Mouse (Mus musculus): ENCODE results near the gene Lrrc2. TPM values are rescaled to one million over a fixed set of nuclear protein-coding genes. Genes with fewer than 3 reads are reported as not detected.
A peak's percentile ranks its signal among the peaks of the same experiment; 100 is the strongest.

Gene Lrrc2
- polyA plus RNA-seq, 1 experiment: 0.15 TPM

DNA sequence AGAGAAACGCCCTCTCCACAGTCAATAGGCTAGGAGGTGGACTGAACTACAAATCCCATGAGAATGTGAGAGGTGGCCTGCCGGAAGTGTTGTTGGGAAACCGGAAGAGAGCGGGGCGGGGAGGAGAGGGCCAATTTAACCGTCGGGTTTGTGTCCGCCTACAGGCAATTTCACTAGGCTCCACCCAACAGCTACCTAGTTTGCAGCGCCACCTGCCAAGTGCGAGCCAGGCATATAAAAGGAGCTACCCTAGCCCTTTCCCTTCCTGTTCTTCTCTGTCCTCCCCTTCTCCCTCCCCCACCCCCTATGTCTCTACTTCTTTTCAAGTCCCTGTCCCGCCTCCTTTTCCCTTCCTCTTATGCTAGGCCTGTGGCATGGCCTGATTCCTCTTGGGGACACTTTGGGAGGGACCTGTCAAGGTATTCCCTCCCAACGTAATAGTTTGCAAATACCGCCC is 43.4 kb downstream of the Lrrc2 start:
- TF ChIP-seq CTCF (IDR thresholded peaks at IDR 0.05; ENCODE audit: low read depth, low read length): peak; percentile 23; the same call in 1 of the 2 replicates
- TF ChIP-seq POLR2A (IDR thresholded peaks at IDR 0.05; ENCODE audit: borderline replicate concordance, low read depth, low read length): no peak
- H3K4me3 ChIP-seq (ENCODE audit: insufficient read depth, low read length): peak overlapping the region; percentile 40
- H3K27ac ChIP-seq (ENCODE audit: insufficient read depth, low read depth, low read length): 0 out of 2 replicates have a peak overlapping the region, but pooled peaks have one; percentile 39
- peaks cover 17% of the 10 kb centered on the region for H3K4me1 ChIP-seq (ENCODE audit: control insufficient read depth, insufficient read depth, low read length)

- Histone ChIP-seq H3K27ac (ENCODE audit: insufficient read depth, low read depth, low read length) (no peak overlapping the region), H3K4me3 (ENCODE audit: insufficient read depth, low read length) (no peak overlapping the region), H3K4me1 (ENCODE audit: control insufficient read depth, insufficient read depth, low read length) (peaks cover 17% of the 10 kb centered on the region)
- TF ChIP-seq POLR2A (IDR thresholded peaks at IDR 0.05; ENCODE audit: borderline replicate concordance, low read depth, low read length) (no peak), CTCF (IDR thresholded peaks at IDR 0.05; ENCODE audit: low read depth, low read length) (peak; percentile 98)
Measured at GRCm38 (mm10) chr9:110997245-110997644, 45.9 kb downstream of the Lrrc2 start.

- TF ChIP-seq POLR2A (IDR thresholded peaks at IDR 0.05; ENCODE audit: borderline replicate concordance, low read depth, low read length) (no peak), CTCF (IDR thresholded peaks at IDR 0.05; ENCODE audit: low read depth, low read length) (no peak)
- Histone ChIP-seq H3K4me1 (ENCODE audit: control insufficient read depth, insufficient read depth, low read length) (peaks cover 17% of the 10 kb centered on the region), H3K27ac (ENCODE audit: insufficient read depth, low read depth, low read length) (peak overlapping the region; percentile 21; the same call in 1 of the 2 replicates), H3K4me3 (ENCODE audit: insufficient read depth, low read length) (no peak overlapping the region)
Measured at GRCm38 (mm10) chr9:110999056-110999455, 47.7 kb downstream of the Lrrc2 start.

DNA sequence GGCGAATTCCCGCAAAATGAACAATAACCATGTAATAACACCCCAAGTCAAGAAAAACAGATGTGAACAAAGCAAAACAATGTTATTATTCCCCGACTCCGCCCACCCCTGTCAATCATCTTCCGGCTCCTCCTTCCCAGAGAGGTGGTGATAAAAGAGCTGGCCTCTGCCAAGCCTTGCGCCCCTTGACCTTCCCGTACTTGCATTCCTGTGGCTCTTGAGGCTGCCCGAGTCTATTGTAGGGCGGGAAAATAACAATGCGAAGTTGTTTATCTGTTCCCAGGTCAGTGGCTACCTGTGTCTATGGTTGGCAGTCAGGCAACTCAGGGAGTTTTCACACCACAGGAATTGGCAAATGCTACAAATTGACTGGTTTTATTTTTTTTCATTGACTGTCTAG is 48.5 kb downstream of the Lrrc2 start:
- Histone ChIP-seq H3K4me1 (ENCODE audit: control insufficient read depth, insufficient read depth, low read length) (peaks cover 17% of the 10 kb centered on the region), H3K4me3 (ENCODE audit: insufficient read depth, low read length) (no peak overlapping the region), H3K27ac (ENCODE audit: insufficient read depth, low read depth, low read length) (no peak overlapping the region)
- TF ChIP-seq POLR2A (IDR thresholded peaks at IDR 0.05; ENCODE audit: borderline replicate concordance, low read depth, low read length): no peak
- TF ChIP-seq CTCF (IDR thresholded peaks at IDR 0.05; ENCODE audit: low read depth, low read length): no peak

- Histone ChIP-seq H3K4me1 (ENCODE audit: control insufficient read depth, insufficient read depth, low read length) (peaks cover 17% of the 10 kb centered on the region), H3K27ac (ENCODE audit: insufficient read depth, low read depth, low read length) (no peak overlapping the region)
- TF ChIP-seq POLR2A (IDR thresholded peaks at IDR 0.05; ENCODE audit: borderline replicate concordance, low read depth, low read length): no peak
Measured at GRCm38 (mm10) chr9:111001621-111002020, 50.3 kb downstream of the Lrrc2 start.

DNA sequence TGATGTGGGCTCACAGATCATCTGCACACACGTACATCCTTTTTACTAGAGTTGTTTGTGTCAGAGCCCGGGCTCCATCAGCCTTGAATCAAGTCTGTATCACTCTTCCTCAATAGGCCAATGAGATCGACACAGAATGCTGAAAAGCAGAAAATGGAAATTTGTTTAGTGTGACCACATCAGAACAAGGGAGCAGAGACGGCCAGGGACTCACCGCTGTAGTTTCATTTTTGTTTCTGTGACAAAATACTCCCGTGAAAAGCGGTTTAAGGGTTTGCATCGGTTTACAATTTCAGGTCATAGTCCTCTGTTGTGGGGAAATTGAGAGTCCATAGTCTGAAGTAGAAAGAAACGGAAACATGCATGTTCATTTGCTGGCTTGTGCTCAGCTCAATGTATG is 51.9 kb downstream of the Lrrc2 start:
- TF ChIP-seq POLR2A (IDR thresholded peaks at IDR 0.05; ENCODE audit: borderline replicate concordance, low read depth, low read length) (no peak), CTCF (IDR thresholded peaks at IDR 0.05; ENCODE audit: low read depth, low read length) (no peak)
- H3K4me1 ChIP-seq (ENCODE audit: control insufficient read depth, insufficient read depth, low read length): peaks cover 13% of the 10 kb centered on the region
- no peak overlapping the region for H3K4me3 ChIP-seq (ENCODE audit: insufficient read depth, low read length)
- no peak overlapping the region for H3K27ac ChIP-seq (ENCODE audit: insufficient read depth, low read depth, low read length)

More at GRCm38 (mm10) chr9:111001621-111002020, 50.3 kb downstream of the Lrrc2 start:
- H3K4me3 ChIP-seq (ENCODE audit: insufficient read depth, low read length): no peak overlapping the region

- no peak overlapping the region for H3K27ac ChIP-seq (ENCODE audit: insufficient read depth, low read depth, low read length)
- TF ChIP-seq POLR2A (IDR thresholded peaks at IDR 0.05; ENCODE audit: borderline replicate concordance, low read depth, low read length) (no peak), CTCF (IDR thresholded peaks at IDR 0.05; ENCODE audit: low read depth, low read length) (no peak)
- H3K4me3 ChIP-seq (ENCODE audit: insufficient read depth, low read length): no peak overlapping the region
- no peaks in the 10 kb centered on the region for H3K4me1 ChIP-seq (ENCODE audit: control insufficient read depth, insufficient read depth, low read length)
Measured at GRCm38 (mm10) chr9:111006544-111006943, 55.2 kb downstream of the Lrrc2 start.

DNA sequence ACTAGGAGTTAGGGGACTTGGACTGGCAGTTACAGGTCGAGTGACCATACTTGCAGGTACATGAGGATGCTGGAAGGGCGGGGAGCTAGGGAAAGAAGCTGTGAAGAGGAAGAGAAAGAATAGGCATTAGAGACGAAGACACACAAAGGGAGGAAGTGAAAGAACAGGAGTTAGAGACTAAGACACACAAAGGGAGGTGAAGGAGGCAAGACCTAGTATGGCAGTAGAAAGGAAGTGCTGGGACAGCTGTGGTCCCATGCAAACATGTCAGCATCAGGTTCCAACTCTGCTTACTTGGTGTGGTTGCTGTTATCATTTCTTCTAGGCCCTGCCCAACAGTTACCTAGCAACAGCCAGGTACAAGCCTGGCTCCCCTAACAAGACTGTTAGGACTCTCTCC is 58.4 kb downstream of the Lrrc2 start:
- no peak for TF ChIP-seq CTCF (IDR thresholded peaks at IDR 0.05; ENCODE audit: low read depth, low read length)
- TF ChIP-seq POLR2A (IDR thresholded peaks at IDR 0.05; ENCODE audit: borderline replicate concordance, low read depth, low read length): no peak
- Histone ChIP-seq H3K4me3 (ENCODE audit: insufficient read depth, low read length) (no peak overlapping the region), H3K27ac (ENCODE audit: insufficient read depth, low read depth, low read length) (no peak overlapping the region), H3K4me1 (ENCODE audit: control insufficient read depth, insufficient read depth, low read length) (no peaks in the 10 kb centered on the region)

- TF ChIP-seq CTCF (IDR thresholded peaks at IDR 0.05; ENCODE audit: low read depth, low read length) (no peak), POLR2A (IDR thresholded peaks at IDR 0.05; ENCODE audit: borderline replicate concordance, low read depth, low read length) (no peak)
- Histone ChIP-seq H3K4me1 (ENCODE audit: control insufficient read depth, insufficient read depth, low read length) (no peaks in the 10 kb centered on the region), H3K27ac (ENCODE audit: insufficient read depth, low read depth, low read length) (no peak overlapping the region)
Measured at GRCm38 (mm10) chr9:111011550-111011949, 60.2 kb downstream of the Lrrc2 start.

DNA sequence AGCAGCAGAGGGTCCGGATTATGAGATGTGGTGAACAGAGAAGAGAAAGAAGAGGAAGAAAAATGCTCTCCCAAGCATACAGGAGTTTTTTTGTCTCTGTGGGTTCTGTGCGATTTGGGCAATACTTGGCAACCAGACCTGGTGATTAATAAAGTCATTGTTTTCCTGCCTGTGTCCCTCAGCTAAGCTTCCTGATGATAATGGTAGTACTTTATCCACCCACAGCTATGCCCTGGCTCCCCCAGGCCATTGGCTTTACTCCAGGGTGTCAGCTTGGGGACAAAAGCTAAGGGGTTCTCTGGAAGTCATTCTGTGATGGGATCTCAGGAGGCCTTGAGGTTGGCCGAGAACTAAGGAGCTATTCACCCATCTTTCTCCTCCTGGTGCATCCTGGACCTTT is 60.7 kb downstream of the Lrrc2 start:
- H3K4me3 ChIP-seq (ENCODE audit: insufficient read depth, low read length): no peak overlapping the region
- H3K27ac ChIP-seq (ENCODE audit: insufficient read depth, low read depth, low read length): no peak overlapping the region
- H3K4me1 ChIP-seq (ENCODE audit: control insufficient read depth, insufficient read depth, low read length): no peaks in the 10 kb centered on the region
- TF ChIP-seq POLR2A (IDR thresholded peaks at IDR 0.05; ENCODE audit: borderline replicate concordance, low read depth, low read length): no peak
- no peak for TF ChIP-seq CTCF (IDR thresholded peaks at IDR 0.05; ENCODE audit: low read depth, low read length)

More at GRCm38 (mm10) chr9:111011550-111011949, 60.2 kb downstream of the Lrrc2 start:
- no peak overlapping the region for H3K4me3 ChIP-seq (ENCODE audit: insufficient read depth, low read length)

DNA sequence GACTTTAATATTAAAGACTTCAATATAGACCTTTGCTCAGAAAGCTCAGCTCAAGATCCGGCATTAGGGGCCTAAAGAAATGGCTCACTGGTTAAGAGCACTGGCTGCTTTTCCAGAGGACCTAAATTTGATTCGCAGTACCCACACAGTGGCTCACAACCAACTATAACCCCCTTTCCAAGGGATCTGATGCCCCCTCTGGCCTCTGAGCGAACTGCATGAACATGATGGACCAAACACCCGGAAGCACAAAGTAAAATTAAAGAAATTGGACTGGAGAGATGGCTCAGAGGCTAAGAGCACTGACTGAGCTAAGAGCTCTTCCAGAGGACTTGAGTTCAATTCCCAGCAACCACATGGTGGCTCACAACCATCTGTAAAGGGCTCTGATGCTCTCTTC is 64.3 kb downstream of the Lrrc2 start:
- Histone ChIP-seq H3K27ac (ENCODE audit: insufficient read depth, low read depth, low read length) (no peak overlapping the region), H3K4me3 (ENCODE audit: insufficient read depth, low read length) (no peak overlapping the region), H3K4me1 (ENCODE audit: control insufficient read depth, insufficient read depth, low read length) (no peaks in the 10 kb centered on the region)
- TF ChIP-seq CTCF (IDR thresholded peaks at IDR 0.05; ENCODE audit: low read depth, low read length): no peak
- TF ChIP-seq POLR2A (IDR thresholded peaks at IDR 0.05; ENCODE audit: borderline replicate concordance, low read depth, low read length): no peak
